Mouse (Mus musculus) forebrain, postnatal 0 days (tissue): ENCODE data around the gene A430033K04Rik. TPM values are rescaled to one million over a fixed set of nuclear protein-coding genes. Genes with fewer than 3 reads are reported as not detected.

Experiments used
- ATAC-seq: fragments of 200-750 bp; cut with Nextera tagmentation; 2 replicates; pipeline ENCODE4 v1.8.0; 2017; ENCODE audit warnings: mild to moderate bottlenecking, moderate library complexity
- DNase-seq: peaks from one replicate; pipeline ENCODE4 v3.0.0-alpha.2; 2015
- H3K27ac ChIP-seq: fragments of 300-500 bp; sonication (generic); 2 replicates; pipeline ENCODE4 v1.5.1; 2014; ENCODE audit warnings: low read depth, mild to moderate bottlenecking, antibody characterized with exemption, low read length, moderate library complexity, mixed read lengths
- H3K27me3 ChIP-seq: fragments of 300-500 bp; sonication (generic); 2 replicates; pipeline ENCODE4 v1.6.1; 2014; ENCODE audit warnings: mild to moderate bottlenecking, low read length, mixed read lengths; ENCODE audit not compliant: insufficient read depth
- H3K36me3 ChIP-seq: fragments of 300-500 bp; sonication (generic); 2 replicates; pipeline ENCODE4 v1.6.1; 2014; ENCODE audit warnings: mild to moderate bottlenecking, moderate library complexity; ENCODE audit not compliant: insufficient read depth
- H3K4me1 ChIP-seq: fragments of 300-500 bp; sonication (generic); 2 replicates; pipeline ENCODE4 v1.6.1; 2014; ENCODE audit warnings: antibody characterized with exemption; ENCODE audit not compliant: insufficient read depth
- H3K4me2 ChIP-seq: fragments of 300-500 bp; sonication (generic); 2 replicates; pipeline ENCODE4 v1.6.1; 2014; ENCODE audit warnings: low read depth, mild to moderate bottlenecking, moderate library complexity
- H3K4me3 ChIP-seq: fragments of 300-500 bp; sonication (generic); 2 replicates; pipeline ENCODE4 v1.5.1; 2014; ENCODE audit warnings: low read depth, low read length, mixed read lengths
- H3K9ac ChIP-seq: fragments of 300-500 bp; sonication (generic); 2 replicates; pipeline ENCODE4 v1.6.1; 2014; ENCODE audit warnings: mild to moderate bottlenecking
- H3K9me3 ChIP-seq: fragments of 300-500 bp; sonication (generic); 2 replicates; pipeline ENCODE4 v1.6.1; 2016; ENCODE audit warnings: low read length
- CTCF ChIP-seq: sonication (generic); IDR thresholded peaks from 2 replicates; pipeline ENCODE4 v1.5.1; 2016; ENCODE audit warnings: antibody characterized with exemption, control low read depth, low read depth
- WGBS: fragments of 180-500 bp; shearing (Covaris S2); extraction: QIAGEN DNeasy Blood & Tissue Kit; methylation state at CpG from one replicate; pipeline ENCODE4 v1.1.7; 2014; 5-methylcytosine and 5-hydroxymethylcytosine counted together
- microRNA-seq, 2 experiments: library from miRNA; unstranded; fragments of <30 nt; microRNA quantifications; one replicate each; pipeline ENCODE4; 2016
- polyA plus RNA-seq: library from polyadenylated mRNA; unstranded; fragments of >200 nt; fragmentation: Nextera tagmentation; extraction: Ambion mirVana; gene quantifications from 2 replicates; pipeline ENCODE4 v1.2.1, GENCODE M21; 2015
- total RNA-seq: library from RNA; depleted of rRNA; stranded (reverse); fragments of >200 nt; gene quantifications from 2 replicates; pipeline ENCODE4 v1.2.3, GENCODE M21; 2014; rRNA removed

The A430033K04Rik gene
- total and polyA plus RNA-seq, 2 experiments from 2014 or later, result 14.0 to 26.1 TPM

- Histone ChIP-seq H3K27ac (no peak overlapping the region), H3K9ac (no peak overlapping the region), H3K4me1 (no peaks in the 10 kb centered on the region), H3K4me2 (no peak overlapping the region), H3K4me3 (no peak overlapping the region), H3K36me3 (no peaks in the 10 kb centered on the region), H3K9me3 (no peaks in the 10 kb centered on the region), H3K27me3 (no peaks in the 10 kb centered on the region)
- no peak for ATAC-seq
- no peak for DNase-seq
- no peak for TF ChIP-seq CTCF
- 58% methylated on average over 4 of the region's 4 CpGs for WGBS
These were observed 72.0 kb downstream of the A430033K04Rik start for GRCm38 (mm10) chr5:138694496-138695167.

GRCm38 (mm10) chr5:138697466-138697865 lies 74.8 kb downstream of the A430033K04Rik start:
- no peak for TF ChIP-seq CTCF
- ATAC-seq (no peak), DNase-seq (no peak)
- no peaks in the 10 kb centered on the region for H3K27me3 ChIP-seq
- H3K4me1 ChIP-seq, result no peaks in the 10 kb centered on the region
- H3K4me2 ChIP-seq, result no peak overlapping the region
- no peak overlapping the region for H3K27ac ChIP-seq
- no peak overlapping the region for H3K4me3 ChIP-seq
- WGBS, result 57% methylated on average over 6 of the region's 6 CpGs
- no peaks in the 10 kb centered on the region for H3K9me3 ChIP-seq
- no peak overlapping the region for H3K9ac ChIP-seq
- H3K36me3 ChIP-seq, result no peaks in the 10 kb centered on the region

Small RNA genes lying within 50 kb of the gene (microRNA-seq; reads per million reads assigned to microRNA genes)
- 0 reads per million in 2 experiments for gene Gm24082

Other genes starting within 250 kb of the A430033K04Rik start
- gene Zfp157, start 181.4 kb upstream of the A430033K04Rik start, total RNA-seq, result 46.9 and 67.6 TPM in 2 replicates
- 37.3 and 39.3 TPM in 2 replicates for gene Zfp157, start 181.4 kb upstream of the A430033K04Rik start, polyA plus RNA-seq
- gene 1700123K08Rik, start 58.1 kb upstream of the A430033K04Rik start, total RNA-seq, result not detected in 2 replicates
- not detected in 2 replicates for gene 1700123K08Rik, start 58.1 kb upstream of the A430033K04Rik start, polyA plus RNA-seq
- gene Zfp68, start 3.1 kb upstream of the A430033K04Rik start, total RNA-seq, result 67.0 and 70.6 TPM in 2 replicates
- gene Zfp68, start 3.1 kb upstream of the A430033K04Rik start, polyA plus RNA-seq, result 53.9 TPM in 2 replicates
- 69.5 and 81.7 TPM in 2 replicates for gene Fam20c, start 131.7 kb downstream of the A430033K04Rik start, total RNA-seq
- 47.9 and 50.0 TPM in 2 replicates for gene Fam20c, start 131.7 kb downstream of the A430033K04Rik start, polyA plus RNA-seq
- gene Gm5294, start 197.2 kb downstream of the A430033K04Rik start, total RNA-seq, result not detected in 2 replicates
- 0.23 TPM in 1 of 2 replicates, not detected in the other for gene Gm5294, start 197.2 kb downstream of the A430033K04Rik start, polyA plus RNA-seq